Mouse (Mus musculus): ENCODE data around the gene Cpeb2. TPM values are rescaled to one million over a fixed set of nuclear protein-coding genes. Genes with fewer than 3 reads are reported as not detected.

The Cpeb2 gene
- polyA plus RNA-seq (2015; fragmentation: Nextera tagmentation; extraction: Ambion mirVana): 1.1 and 1.2 TPM in 2 replicates

DNA sequence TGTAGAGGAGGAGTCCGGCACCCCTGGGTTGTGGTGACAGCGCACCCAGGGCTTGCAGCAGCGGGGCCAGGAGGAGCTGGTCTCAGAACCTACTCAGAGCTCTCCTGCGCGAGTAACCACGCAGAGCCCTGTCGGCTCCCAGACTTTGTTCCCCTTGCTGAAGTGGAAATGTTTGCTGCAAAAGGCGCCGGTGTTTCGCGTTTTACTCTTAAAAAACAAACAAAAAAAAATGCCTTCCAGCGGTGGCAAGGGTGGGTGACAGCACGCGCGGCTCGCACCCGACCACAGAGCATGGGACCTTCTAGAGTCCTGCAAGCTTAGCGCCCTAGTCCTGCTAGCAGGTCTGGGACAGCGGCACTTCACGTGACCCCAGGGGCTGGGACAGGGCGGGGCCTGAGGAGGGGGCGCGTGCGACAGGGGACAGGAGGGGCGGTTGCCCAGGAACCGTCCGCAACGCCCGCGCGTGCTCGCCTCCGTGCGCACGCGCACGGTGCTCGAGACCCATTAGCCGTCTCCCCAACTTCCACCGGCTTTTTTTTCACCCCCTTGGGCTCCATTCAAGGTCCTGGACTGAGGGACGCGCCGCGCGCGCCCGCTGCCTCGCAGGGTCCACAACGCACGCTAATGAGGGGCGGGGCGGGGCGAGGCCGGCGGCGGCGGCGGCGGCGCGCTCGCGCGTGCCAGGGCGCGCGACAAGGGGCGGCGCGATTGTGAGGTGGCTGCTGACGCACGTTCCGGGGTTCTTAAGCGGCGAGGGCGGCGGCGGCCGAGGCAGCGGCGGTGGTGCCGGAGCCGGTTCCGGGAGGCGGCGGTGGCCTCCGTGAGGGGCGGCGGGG is at the start of gene Cpeb2:
Gene Cpeb2, plus strand, starts transcription at position 691 of the 836 bp plus-strand sequence.
- Histone ChIP-seq H3K4me3 (ENCODE audit: low read length) (peak within 1 kb of the TSS; percentile 95), H3K9me3 (ENCODE audit: control insufficient read depth, low read length) (no peaks in the 10 kb centered on the region), H3K9ac (ENCODE audit: low read length) (peak within 1 kb of the TSS; percentile 93), H3K27me3 (ENCODE audit: control insufficient read depth, insufficient read depth, low read depth, low read length) (no peaks in the 10 kb centered on the region), H3K36me3 (ENCODE audit: control insufficient read depth, insufficient read depth, low read length) (no peaks in the 10 kb centered on the region), H3K4me1 (replicated peaks; ENCODE audit: control insufficient read depth, insufficient read depth, low read length) (peaks cover 8% of the 10 kb centered on the region; the same call in 1 of the 2 replicates), H3K27ac (ENCODE audit: low read length) (peak within 1 kb of the TSS; percentile 97), H3K4me2 (ENCODE audit: low read depth, low read length) (peak within 1 kb of the TSS; percentile 95)
- under 1% methylated on average over 79 of the region's 89 CpGs for WGBS
- ATAC-seq (ENCODE audit: low read depth): peak; percentile 93

DNA sequence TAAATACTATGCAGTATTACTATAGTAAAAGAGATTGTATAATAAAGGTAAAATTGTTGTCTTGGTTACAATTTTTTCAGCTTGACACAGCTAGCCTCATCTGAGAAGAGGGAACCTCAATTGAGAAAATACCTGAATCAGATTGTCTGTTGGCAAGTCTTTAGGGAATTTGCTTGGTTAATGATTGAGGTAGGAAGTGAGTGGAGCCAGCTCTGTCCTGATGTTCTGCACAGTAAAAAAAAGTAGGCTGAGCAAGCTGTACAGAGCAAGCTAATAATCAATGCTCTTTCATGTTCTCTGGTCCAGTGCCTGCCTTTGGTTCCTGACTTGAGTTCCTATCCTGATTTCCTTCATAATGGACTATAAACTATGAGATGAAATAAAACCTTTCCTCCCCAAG is 49.4 kb upstream of the Cpeb2 start:
- Histone ChIP-seq H3K27me3 (ENCODE audit: control insufficient read depth, insufficient read depth, low read depth, low read length) (no peaks in the 10 kb centered on the region), H3K4me1 (replicated peaks; ENCODE audit: control insufficient read depth, insufficient read depth, low read length) (no peaks in the 10 kb centered on the region), H3K4me3 (ENCODE audit: low read length) (no peak overlapping the region), H3K27ac (ENCODE audit: low read length) (no peak overlapping the region), H3K9ac (ENCODE audit: low read length) (no peak overlapping the region), H3K36me3 (ENCODE audit: control insufficient read depth, insufficient read depth, low read length) (no peaks in the 10 kb centered on the region), H3K4me2 (ENCODE audit: low read depth, low read length) (no peak overlapping the region), H3K9me3 (ENCODE audit: control insufficient read depth, low read length) (no peaks in the 10 kb centered on the region)
- no peak for ATAC-seq (ENCODE audit: low read depth)

DNA sequence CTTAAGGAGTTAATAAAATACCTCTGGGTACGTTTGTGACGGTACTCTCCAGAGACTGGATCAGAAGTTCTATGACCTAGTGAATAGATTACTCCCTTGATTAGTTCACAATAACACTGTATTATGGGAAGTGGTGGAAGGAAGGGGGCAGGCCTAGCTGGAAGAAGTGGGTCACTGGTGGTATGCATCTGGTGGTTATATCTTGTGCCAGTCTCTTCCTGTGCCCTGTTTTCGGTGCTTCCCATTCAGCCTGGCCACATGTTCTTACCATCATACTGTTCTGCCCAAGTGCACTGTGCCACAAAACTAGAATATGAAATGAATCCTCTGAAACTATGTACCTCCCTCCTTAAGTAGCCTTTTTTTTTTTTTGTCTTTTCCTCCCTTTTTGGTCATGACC is 48.1 kb upstream of the Cpeb2 start:
- H3K27me3 ChIP-seq (ENCODE audit: control insufficient read depth, insufficient read depth, low read depth, low read length): no peaks in the 10 kb centered on the region
- H3K4me3 ChIP-seq (ENCODE audit: low read length): no peak overlapping the region
- no peaks in the 10 kb centered on the region for H3K9me3 ChIP-seq (ENCODE audit: control insufficient read depth, low read length)
- no peaks in the 10 kb centered on the region for H3K4me1 ChIP-seq (replicated peaks; ENCODE audit: control insufficient read depth, insufficient read depth, low read length)
- WGBS: 67% methylated on average over 3 of the region's 3 CpGs
- no peaks in the 10 kb centered on the region for H3K36me3 ChIP-seq (ENCODE audit: control insufficient read depth, insufficient read depth, low read length)
- ATAC-seq (ENCODE audit: low read depth): no peak
- no peak overlapping the region for H3K4me2 ChIP-seq (ENCODE audit: low read depth, low read length)
- no peak overlapping the region for H3K9ac ChIP-seq (ENCODE audit: low read length)
- no peak overlapping the region for H3K27ac ChIP-seq (ENCODE audit: low read length)

DNA sequence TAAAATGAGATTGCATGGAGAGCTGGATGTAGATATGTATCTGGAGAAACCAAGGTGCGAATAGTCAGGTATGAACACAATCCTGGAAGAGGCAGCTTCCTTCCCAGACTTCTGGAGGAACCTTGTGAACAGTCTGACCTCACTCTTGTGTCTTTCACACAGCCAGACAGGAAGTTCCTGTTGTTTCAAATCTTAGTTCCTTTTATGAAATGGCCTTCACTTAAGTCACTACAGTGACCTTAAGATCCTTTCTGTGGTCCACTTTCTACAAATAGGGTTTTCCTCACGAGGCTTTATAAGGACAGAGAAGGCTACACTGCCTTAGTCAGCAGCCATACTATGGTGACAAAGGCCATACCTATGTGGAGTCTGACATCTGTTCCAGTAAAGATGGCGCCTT is 47.5 kb upstream of the Cpeb2 start:
- no peak overlapping the region for H3K27ac ChIP-seq (ENCODE audit: low read length)
- no peaks in the 10 kb centered on the region for H3K27me3 ChIP-seq (ENCODE audit: control insufficient read depth, insufficient read depth, low read depth, low read length)
- no peaks in the 10 kb centered on the region for H3K4me1 ChIP-seq (replicated peaks; ENCODE audit: control insufficient read depth, insufficient read depth, low read length)
- no peaks in the 10 kb centered on the region for H3K36me3 ChIP-seq (ENCODE audit: control insufficient read depth, insufficient read depth, low read length)
- no peak for ATAC-seq (ENCODE audit: low read depth)
- H3K4me2 ChIP-seq (ENCODE audit: low read depth, low read length): no peak overlapping the region
- H3K4me3 ChIP-seq (ENCODE audit: low read length): no peak overlapping the region
- 69% methylated on average over 3 of the region's 3 CpGs for WGBS
- H3K9me3 ChIP-seq (ENCODE audit: control insufficient read depth, low read length): no peaks in the 10 kb centered on the region
- no peak overlapping the region for H3K9ac ChIP-seq (ENCODE audit: low read length)

DNA sequence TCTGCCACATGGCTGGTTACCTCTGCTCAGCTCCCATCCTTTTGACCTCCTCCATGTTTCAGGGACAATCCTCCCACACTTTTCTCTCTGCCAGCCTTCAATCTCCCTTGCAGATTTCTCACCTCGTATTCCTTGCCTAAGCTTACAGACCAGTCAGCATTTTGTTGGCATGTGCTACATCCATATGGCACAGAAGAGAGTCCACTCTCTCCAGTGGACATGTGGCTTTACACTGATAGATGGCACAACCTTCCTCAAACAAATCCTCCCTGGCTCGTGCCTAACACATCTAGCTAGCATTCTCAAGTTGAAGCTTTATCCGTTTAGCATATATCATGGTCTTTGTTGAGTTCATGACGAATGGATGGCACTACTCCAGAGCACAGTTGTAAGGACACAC is 32.3 kb upstream of the Cpeb2 start:
- Histone ChIP-seq H3K4me3 (ENCODE audit: low read length) (no peak overlapping the region), H3K4me2 (ENCODE audit: low read depth, low read length) (no peak overlapping the region), H3K27ac (ENCODE audit: low read length) (no peak overlapping the region), H3K27me3 (ENCODE audit: control insufficient read depth, insufficient read depth, low read depth, low read length) (no peaks in the 10 kb centered on the region), H3K9ac (ENCODE audit: low read length) (no peak overlapping the region), H3K9me3 (ENCODE audit: control insufficient read depth, low read length) (no peaks in the 10 kb centered on the region), H3K4me1 (replicated peaks; ENCODE audit: control insufficient read depth, insufficient read depth, low read length) (no peaks in the 10 kb centered on the region), H3K36me3 (ENCODE audit: control insufficient read depth, insufficient read depth, low read length) (no peaks in the 10 kb centered on the region)
- 61% methylated on average over 4 of the region's 4 CpGs for WGBS
- ATAC-seq (ENCODE audit: low read depth): no peak

DNA sequence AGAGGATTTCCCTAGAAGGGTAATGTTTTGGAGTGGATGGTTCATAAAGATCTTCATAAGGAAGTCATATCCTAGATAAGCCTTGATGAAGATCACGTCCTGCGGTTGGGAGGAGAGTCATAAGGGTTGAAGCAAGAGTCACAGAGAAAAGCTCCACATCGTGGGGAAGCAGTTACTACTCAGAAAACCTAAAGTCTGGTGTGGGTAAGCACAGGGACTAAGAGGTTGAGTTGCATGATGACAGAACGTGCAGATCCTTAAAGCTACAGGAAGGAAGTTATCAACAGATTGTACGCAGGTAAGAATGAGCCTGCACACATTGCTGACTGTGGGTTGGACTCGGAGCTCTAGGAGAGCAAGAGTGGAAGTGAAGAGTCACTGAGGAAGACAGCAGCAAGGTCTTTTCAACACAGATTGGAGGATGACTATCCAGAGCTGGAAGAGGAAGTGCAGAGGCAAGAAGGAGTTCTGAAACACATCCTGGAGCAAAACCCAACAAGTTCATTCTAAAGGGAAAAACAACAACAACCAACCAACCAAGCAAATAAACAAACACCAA is 26.4 kb upstream of the Cpeb2 start:
- H3K9me3 ChIP-seq (ENCODE audit: control insufficient read depth, low read length): no peaks in the 10 kb centered on the region
- no peaks in the 10 kb centered on the region for H3K4me1 ChIP-seq (replicated peaks; ENCODE audit: control insufficient read depth, insufficient read depth, low read length)
- ATAC-seq (ENCODE audit: low read depth): no peak
- no peak overlapping the region for H3K27ac ChIP-seq (ENCODE audit: low read length)
- no peaks in the 10 kb centered on the region for H3K36me3 ChIP-seq (ENCODE audit: control insufficient read depth, insufficient read depth, low read length)
- no peaks in the 10 kb centered on the region for H3K27me3 ChIP-seq (ENCODE audit: control insufficient read depth, insufficient read depth, low read depth, low read length)
- WGBS: 76% methylated on average over 6 of the region's 6 CpGs
- H3K4me3 ChIP-seq (ENCODE audit: low read length): no peak overlapping the region
- H3K9ac ChIP-seq (ENCODE audit: low read length): no peak overlapping the region
- no peak overlapping the region for H3K4me2 ChIP-seq (ENCODE audit: low read depth, low read length)

DNA sequence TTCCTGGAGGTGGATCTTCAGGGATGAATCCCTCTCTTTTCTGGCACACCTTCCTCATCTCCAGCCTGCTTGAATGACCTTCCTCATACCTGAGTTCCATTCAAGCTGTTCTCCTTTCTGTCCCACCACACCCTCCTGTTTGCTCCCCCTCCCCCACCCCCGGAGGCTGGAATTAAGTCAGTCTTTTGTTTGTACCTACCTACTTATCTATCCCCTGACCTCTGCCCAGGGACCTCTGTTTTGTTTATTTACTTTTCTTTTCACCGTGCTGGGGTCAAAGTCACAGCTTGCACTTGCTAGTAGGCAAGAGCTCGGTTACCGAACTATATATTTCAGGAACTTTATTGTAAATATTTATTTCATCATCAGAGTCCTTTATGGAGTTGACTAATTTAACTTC is 15.5 kb upstream of the Cpeb2 start:
- H3K36me3 ChIP-seq (ENCODE audit: control insufficient read depth, insufficient read depth, low read length): no peaks in the 10 kb centered on the region
- H3K9ac ChIP-seq (ENCODE audit: low read length): no peak overlapping the region
- no peak overlapping the region for H3K4me3 ChIP-seq (ENCODE audit: low read length)
- ATAC-seq (ENCODE audit: low read depth): no peak
- no peaks in the 10 kb centered on the region for H3K27me3 ChIP-seq (ENCODE audit: control insufficient read depth, insufficient read depth, low read depth, low read length)
- 0 out of 2 replicates have a peak, but pooled peaks cover 2% of the 10 kb centered on the region for H3K4me1 ChIP-seq (replicated peaks; ENCODE audit: control insufficient read depth, insufficient read depth, low read length)
- no peak overlapping the region for H3K27ac ChIP-seq (ENCODE audit: low read length)
- no peak overlapping the region for H3K4me2 ChIP-seq (ENCODE audit: low read depth, low read length)
- no peaks in the 10 kb centered on the region for H3K9me3 ChIP-seq (ENCODE audit: control insufficient read depth, low read length)
- WGBS: 15% methylated on average over 4 of the region's 4 CpGs

DNA sequence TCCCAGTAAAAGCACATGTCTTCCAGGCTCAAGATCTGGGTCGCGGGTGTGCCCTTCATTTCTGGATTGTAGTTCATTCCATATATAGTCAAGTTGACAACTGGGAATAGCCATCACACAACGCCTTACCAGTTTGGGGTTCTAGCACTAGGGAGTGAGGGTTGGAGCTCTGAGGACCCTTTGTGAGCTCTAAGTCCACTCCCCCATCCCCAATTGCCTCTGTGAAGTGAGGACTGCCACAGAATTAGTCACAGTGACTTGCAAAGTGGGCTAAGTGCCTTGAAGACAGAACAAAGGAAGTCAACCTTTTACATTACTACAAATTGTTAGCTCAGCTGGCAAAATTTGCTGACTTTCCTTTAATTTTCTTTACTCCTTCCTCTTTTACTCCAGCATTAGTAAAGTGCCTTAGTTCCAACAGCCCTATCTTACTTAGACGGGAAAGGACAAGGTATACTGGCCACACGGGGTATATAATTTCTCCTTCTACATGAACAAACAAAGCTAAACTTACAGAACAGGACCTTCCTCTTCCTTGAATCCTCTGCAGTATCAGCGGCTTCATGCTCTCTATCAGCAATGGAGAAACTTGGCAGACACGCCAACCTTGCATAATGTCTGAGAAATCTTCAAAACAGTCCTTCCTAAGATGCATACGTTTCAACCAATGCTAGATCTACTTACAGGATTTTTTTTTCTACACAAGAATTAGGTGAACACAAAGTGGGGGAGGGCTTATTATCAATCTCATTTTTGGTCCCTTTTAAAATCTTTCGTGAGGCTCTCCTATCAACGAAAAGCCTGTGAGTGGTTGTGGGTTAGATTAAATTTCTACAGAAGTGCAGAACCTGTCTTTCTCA is 14.8 kb upstream of the Cpeb2 start:
- Histone ChIP-seq H3K27ac (ENCODE audit: low read length) (no peak overlapping the region), H3K9me3 (ENCODE audit: control insufficient read depth, low read length) (no peaks in the 10 kb centered on the region), H3K4me2 (ENCODE audit: low read depth, low read length) (no peak overlapping the region), H3K9ac (ENCODE audit: low read length) (no peak overlapping the region), H3K4me3 (ENCODE audit: low read length) (no peak overlapping the region), H3K36me3 (ENCODE audit: control insufficient read depth, insufficient read depth, low read length) (no peaks in the 10 kb centered on the region), H3K27me3 (ENCODE audit: control insufficient read depth, insufficient read depth, low read depth, low read length) (no peaks in the 10 kb centered on the region), H3K4me1 (replicated peaks; ENCODE audit: control insufficient read depth, insufficient read depth, low read length) (0 out of 2 replicates have a peak, but pooled peaks cover 2% of the 10 kb centered on the region)
- 56% methylated on average over 10 of the region's 10 CpGs for WGBS
- ATAC-seq (ENCODE audit: low read depth): no peak

DNA sequence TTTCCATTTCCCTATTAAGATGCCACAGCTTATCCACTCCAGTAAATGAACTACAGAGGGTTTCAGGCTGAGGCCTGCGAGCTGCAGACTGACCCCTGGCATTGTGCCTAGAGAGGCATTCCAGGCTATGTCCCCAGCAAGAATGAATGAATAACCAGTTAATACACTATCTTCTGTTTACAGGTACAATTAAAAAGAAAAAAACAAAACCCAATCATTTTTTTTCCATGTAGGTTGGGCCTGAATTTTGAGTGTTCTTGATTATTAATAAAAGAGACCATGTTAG is 14.2 kb upstream of the Cpeb2 start:
- ATAC-seq (ENCODE audit: low read depth): no peak
- WGBS: 18% methylated on average over 1 of the region's 1 CpGs
- no peak overlapping the region for H3K9ac ChIP-seq (ENCODE audit: low read length)
- no peak overlapping the region for H3K4me2 ChIP-seq (ENCODE audit: low read depth, low read length)
- no peaks in the 10 kb centered on the region for H3K9me3 ChIP-seq (ENCODE audit: control insufficient read depth, low read length)
- 0 out of 2 replicates have a peak, but pooled peaks cover 2% of the 10 kb centered on the region for H3K4me1 ChIP-seq (replicated peaks; ENCODE audit: control insufficient read depth, insufficient read depth, low read length)
- H3K4me3 ChIP-seq (ENCODE audit: low read length): no peak overlapping the region
- no peaks in the 10 kb centered on the region for H3K36me3 ChIP-seq (ENCODE audit: control insufficient read depth, insufficient read depth, low read length)
- no peaks in the 10 kb centered on the region for H3K27me3 ChIP-seq (ENCODE audit: control insufficient read depth, insufficient read depth, low read depth, low read length)
- H3K27ac ChIP-seq (ENCODE audit: low read length): no peak overlapping the region
